Mouse (Mus musculus) kidney, adult 2 months (tissue): ENCODE data around the gene Cdadc1.

ENCODE experiments used
- CTCF ChIP-seq: fragments of 200-500 bp; conservative IDR thresholded peaks from 2 replicates; pipeline ENCODE4 v1.5.1; 2011; ENCODE audit warnings: low read depth, mild to moderate bottlenecking, control low read depth, low read length, moderate library complexity, mixed read lengths; ENCODE audit not compliant: insufficient read depth, insufficient read length
- POLR2A ChIP-seq: fragments of 200-500 bp; IDR thresholded peaks from one replicate; pipeline ENCODE4 v1.6.1; 2011; ENCODE audit warnings: low read depth, low read length, control low read depth

DNA sequence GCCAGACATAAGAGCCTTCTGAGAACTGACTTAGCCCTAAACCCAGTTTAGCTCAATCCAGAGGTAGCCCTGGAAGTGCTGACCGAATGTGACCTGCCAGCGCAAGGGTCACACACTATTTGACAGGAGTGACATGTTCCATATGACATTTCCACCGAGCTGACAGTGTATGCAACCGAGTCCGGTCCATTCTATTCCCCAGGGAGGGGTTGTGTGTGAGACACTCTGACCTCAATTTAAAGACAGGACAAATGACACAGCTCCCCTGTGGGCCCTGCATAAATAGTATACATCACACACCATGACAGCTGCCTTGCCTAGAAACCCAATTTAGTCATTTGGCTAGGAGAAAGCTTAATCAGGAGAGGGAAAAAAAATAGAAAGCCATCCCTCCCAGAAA lies 44.1 kb upstream of the Cdadc1 start:
- TF ChIP-seq POLR2A (no peak), CTCF (no peak)
